Mouse (Mus musculus) brain, adult 2 months (tissue): ENCODE results near the gene Pla2g5.
A peak's percentile ranks its signal among the peaks of the same experiment; 100 is the strongest.

Experiments used
- DNase-seq: peaks from one replicate; pipeline ENCODE4 v3.0.0; 2011; ENCODE audit warnings: low read depth, low spot score

Gene Pla2g5

GRCm38 (mm10) chr4:138800134-138800744 is 63.0 kb downstream of the Pla2g5 start:
- peak; percentile 33 for DNase-seq

DNA sequence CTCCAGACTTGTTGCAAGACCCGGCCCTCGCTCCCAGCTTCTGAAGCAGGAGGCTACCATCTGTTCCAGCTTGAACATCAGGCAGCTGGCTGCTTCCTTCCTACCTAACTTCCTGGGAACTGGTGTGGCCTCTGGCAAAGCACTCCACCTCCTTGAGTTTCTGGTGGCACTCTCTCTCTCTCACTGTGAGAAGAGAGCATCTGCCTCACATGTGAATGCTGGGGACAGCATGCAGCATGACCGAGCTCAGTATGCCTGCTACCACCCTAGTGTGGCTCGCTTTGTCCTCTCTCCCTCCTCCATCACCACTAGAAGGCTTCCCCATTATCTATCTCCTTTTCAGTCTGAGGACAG is 66.1 kb downstream of the Pla2g5 start:
- peak; percentile 83 for DNase-seq

- DNase-seq: no peak
Observed at GRCm38 (mm10) chr4:138796513-138797216, 66.6 kb downstream of the Pla2g5 start.

GRCm38 (mm10) chr4:138794344-138794743 is 68.9 kb downstream of the Pla2g5 start:
- no peak for DNase-seq

DNA sequence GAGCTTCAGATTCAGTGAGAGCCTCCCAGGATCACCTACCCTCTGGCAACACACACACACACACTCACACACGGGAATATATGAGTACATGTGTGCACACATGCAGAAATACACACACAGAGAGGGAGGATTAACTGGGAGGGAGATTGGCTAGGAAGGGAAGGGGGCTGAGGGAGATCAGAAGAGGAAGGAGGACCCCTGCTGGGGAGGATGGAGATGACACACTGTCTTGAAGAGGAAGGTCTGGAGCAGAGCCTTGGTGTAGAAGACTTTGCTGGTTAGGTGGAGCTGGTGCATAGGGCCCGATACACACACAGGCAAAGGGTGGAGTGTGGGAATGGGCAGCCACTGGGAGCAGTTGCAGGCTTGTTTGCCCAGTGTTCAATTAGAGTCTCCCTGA is 70.0 kb downstream of the Pla2g5 start:
- peak; percentile 84 for DNase-seq

DNA sequence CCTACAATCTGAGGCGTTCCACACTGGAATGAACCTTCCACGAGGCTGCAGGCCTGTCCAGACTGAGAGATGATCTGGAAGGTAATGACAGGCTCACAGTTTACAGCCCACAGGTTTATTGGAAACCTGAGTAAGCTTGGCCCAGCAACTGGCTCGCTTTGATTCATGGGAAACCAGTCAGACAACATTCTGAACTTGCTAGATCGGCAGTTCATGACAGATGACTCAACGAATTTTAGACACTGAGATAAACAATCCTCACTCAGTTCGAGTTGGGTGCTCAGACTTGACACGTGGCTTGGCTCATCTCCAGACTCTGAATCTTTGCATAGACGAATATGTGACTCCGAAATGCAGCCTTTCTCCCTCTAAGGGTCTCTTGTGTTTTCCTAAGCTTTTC is 70.7 kb downstream of the Pla2g5 start:
- peak; percentile 48 for DNase-seq

DNA sequence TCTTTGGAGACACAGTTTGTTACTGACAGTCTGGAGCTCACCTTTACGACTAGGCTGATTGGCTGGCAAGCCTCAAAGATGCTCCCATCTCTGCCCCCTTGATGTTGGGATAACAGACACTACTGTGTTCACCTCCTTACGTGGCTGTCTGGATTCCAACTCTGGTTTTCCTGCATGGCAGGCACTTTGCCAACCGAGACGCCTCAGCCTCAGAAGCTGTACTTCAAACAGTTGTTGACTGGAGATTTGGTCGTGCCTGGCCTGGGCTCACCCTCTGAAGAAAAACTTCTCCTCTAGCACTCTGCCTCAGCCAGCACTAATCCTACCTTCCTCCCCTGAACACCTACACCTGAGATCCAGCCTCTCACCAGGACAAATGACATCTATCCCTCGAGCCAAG is 71.8 kb downstream of the Pla2g5 start:
- no peak for DNase-seq

DNA sequence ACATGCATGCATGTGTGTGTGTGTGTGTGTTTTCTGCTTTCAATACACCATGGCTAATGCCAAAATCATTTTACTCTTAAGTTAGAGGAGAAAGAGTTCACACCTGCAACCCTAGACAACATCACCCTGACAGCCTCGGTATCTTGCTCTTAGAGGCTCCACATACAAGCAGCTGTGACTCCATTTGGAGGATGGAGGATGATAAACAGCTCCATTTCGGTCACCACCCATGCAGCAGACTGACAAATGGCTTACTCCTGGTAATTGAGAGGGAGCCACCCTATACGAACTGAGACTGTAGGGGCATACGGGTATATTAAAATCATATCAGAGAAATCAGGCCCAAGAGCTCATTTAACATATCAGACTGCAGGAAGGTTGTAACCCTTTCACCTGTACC is 74.9 kb downstream of the Pla2g5 start:
- peak; percentile 54 for DNase-seq

DNA sequence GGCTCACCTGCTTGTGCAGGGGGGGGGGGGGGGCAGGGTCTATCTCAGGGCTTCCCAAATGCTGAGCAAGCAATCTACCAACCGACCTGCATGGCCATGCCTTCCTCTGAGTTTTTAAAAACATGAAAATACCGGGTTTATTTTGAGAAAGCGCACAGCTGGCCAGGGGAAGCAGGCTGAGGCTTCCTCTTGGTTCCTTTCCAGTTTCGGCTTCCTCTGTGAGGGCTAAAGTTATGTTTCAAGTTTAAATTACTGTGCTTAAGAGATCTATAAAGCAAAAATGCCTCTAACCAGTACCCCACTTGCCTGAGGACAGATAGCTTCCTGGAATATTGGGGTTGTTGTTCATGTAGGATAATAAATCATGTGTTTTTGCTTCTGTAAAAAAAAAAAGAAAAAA is 77.1 kb downstream of the Pla2g5 start:
- DNase-seq: peak; percentile 74

- no peak for DNase-seq
Observed at GRCm38 (mm10) chr4:138785721-138786120, 77.6 kb downstream of the Pla2g5 start.

GRCm38 (mm10) chr4:138782098-138782497 is 81.2 kb downstream of the Pla2g5 start:
- peak; percentile 88 for DNase-seq

DNA sequence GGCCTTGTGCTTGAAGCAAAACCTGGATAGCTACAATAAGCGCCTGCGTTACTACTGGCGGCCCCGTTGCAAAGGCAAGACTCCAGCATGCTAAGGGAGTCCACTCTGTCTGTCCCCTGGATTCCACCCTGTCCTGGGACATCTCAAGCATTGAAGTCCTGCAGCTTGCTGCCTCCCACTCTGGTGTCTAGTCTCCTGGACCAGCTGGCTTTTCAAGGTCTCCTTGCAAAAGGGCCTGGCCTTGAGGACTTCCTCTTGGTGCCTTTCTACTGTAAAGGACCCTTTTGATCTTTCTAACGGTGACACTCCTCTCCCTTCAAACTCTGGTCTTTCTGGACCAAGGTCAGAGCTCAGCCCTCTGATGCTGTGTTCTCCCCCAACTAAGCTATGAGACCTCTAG is 83.0 kb downstream of the Pla2g5 start:
- no peak for DNase-seq

DNA sequence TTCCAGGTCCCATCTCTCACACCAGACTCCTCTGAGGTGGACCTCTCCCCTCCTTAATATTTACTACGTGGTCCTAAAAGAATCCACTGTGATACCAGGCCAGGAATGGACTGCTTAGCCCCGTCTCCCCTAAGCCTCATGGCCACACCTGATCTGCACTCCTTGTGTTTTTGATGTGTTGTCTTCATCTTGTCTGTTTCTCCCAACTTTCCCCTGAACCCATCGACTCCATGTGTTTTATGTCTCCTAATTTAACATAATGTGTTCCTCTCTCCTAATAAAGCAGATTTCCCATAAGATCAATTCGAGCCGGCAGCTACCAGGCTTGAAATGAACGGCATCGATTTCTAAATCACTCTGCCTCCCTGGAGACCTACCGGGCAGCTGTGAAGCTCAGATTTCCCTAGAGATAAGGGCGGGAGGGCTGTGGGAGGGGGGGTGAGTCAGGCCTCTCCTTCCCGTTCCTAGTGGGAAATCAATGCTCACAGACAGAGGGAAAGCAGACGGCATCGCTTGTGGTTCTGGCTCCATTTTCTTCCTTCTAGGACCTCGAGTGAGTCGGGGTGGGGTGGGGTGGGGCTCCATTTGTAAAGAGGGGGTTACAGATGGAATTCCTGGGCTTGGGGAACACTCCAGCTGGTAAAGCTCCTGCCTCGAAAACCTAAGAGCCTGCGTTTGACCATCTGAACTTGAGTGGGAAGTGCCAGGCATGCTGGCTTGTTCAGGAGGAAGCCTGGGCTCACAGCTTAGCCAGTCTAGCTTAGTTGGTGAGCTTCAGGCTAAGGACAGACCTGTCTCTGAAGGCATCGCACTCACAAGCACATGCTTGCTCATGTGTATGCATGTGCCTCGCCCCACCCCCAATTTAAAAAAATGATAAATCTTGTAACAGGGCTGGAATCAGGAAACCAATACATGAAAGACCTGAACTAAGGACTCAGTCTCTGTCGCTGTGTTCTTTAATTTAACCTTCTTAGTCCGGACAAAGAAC is 85.6 kb downstream of the Pla2g5 start:
- DNase-seq: peak; percentile 37

GRCm38 (mm10) chr4:138775435-138775834 is 87.8 kb downstream of the Pla2g5 start, which contains the start of gene Pla2g2d:
Gene Pla2g2d, plus strand, starts transcription at chr4:138775735.
- DNase-seq: no peak

DNA sequence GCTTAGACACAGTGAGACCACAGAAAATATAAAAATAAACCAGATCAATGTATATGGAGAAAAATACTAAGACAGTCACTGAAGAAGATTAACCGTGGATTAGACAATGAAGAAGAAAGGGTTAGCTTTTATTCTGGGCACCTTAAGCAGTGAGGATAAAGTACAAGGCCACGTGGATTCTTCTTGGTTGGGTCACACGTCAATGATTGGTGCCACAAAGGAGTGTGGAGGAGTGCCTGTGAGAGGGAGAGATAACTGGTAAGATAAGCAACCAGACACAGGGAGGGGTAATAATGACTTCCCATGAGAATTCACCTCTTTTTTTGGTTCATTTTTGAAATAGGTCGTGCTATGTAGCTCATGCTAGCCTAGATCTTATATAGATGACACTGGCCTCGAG is 90.9 kb downstream of the Pla2g5 start:
- no peak for DNase-seq

GRCm38 (mm10) chr4:138771970-138772369 is 91.3 kb downstream of the Pla2g5 start:
- DNase-seq: no peak

- DNase-seq: no peak
Observed at GRCm38 (mm10) chr4:138762266-138762665, 101.0 kb downstream of the Pla2g5 start.

DNA sequence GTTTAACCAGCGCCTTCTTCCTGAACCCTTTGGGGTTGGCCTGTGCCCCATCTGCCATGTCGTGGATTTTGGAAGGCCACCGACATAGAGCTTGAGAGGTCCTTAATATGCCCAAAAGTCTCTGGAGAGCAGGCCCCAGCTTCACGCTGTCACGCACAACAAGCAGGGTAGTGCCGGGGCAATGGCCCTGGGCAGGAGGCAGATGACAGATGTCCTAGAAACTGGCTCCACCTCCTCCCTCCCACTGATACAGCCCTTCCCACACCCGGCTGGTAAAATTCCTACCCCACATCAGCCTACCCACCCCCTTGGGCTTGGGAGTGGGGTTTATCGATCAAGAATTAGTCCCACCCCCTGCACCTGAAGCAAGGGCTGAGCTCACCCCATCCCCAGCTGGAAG is 105.9 kb downstream of the Pla2g5 start, which contains the start of gene Pla2g2f:
TSS of gene Pla2g2f (minus strand) at position 211 of the 400 bp plus-strand sequence.
- DNase-seq: no peak

DNA sequence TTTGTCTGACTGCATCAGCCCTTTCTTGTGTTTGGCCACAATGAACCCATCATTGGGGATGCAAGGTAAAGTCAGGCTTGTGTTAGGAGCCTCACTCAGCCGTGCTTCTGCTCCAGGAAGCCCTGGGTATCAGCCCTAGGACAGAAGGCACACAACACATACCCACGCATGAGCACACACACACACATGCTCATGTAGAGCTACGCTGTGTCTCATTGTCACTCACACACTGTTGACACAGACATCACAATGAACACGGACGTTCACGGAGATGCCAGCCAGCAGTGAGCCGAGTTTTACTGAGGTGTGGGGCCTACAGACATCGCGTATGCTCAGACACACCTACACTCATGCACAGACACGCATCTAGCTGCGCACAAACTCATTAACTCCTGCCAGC is 107.3 kb downstream of the Pla2g5 start:
- no peak for DNase-seq

- DNase-seq: peak; percentile 57
Observed at GRCm38 (mm10) chr4:138755439-138755838, 107.8 kb downstream of the Pla2g5 start.

DNA sequence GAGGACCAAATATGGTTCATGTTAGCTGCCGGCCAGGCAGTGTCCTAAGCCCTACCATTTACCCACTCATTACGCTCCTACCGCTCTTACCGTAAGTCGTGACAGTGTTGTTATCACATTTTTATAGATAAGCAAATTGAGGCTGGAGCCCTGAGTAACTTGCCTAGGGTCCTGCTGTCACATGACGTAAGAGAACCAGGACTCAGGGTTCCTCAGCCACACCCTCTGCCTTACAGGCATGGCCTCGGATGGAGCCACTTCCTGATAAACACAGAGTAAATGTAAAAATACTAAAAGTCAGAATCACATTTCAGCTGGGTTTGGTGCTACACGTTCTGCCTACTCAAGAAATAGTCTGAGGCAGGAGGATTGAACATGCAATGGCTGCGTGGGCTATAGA is 108.8 kb downstream of the Pla2g5 start:
- no peak for DNase-seq

- DNase-seq: no peak
Observed at GRCm38 (mm10) chr4:138753608-138754007, 109.7 kb downstream of the Pla2g5 start.
